Mouse (Mus musculus) frontal cortex, postnatal 25 days (tissue): ENCODE measurements around the gene Sgo2b.
A peak's percentile ranks its signal among the peaks of the same experiment; 100 is the strongest.
"Not testable (repeated sequence)": the region's sequence is repeated elsewhere in the genome, so short reads cannot be mapped to it uniquely, and the experiment has no call there.

ENCODE experiments used
- DNase-seq, 2 experiments: peaks; one replicate each; pipeline ENCODE4 v3.0.0; 2022; ENCODE audit warnings: low spot score in 2 of 2

Sgo2b gene

GRCm38 (mm10) chr8:63951626-63952377, at the start of gene Sgo2b:
TSS of gene Sgo2b (minus strand) at chr8:63952248.
- no peak for DNase-seq

- not testable (repeated sequence) for DNase-seq
Measured at GRCm38 (mm10) chr8:63970612-63971391, 18.8 kb upstream of the Sgo2b start.

- no peak for DNase-seq
Measured at GRCm38 (mm10) chr8:63961032-63961785, 9.2 kb upstream of the Sgo2b start.

GRCm38 (mm10) chr8:63953802-63954201, 1.8 kb upstream of the Sgo2b start:
- not testable (repeated sequence) for DNase-seq

- DNase-seq, result no peak
Measured at GRCm38 (mm10) chr8:63933171-63933570, 18.9 kb downstream of the Sgo2b start.

GRCm38 (mm10) chr8:63929301-63930097, 22.5 kb downstream of the Sgo2b start:
- no peak for DNase-seq

GRCm38 (mm10) chr8:63921257-63921960, 30.6 kb downstream of the Sgo2b start:
- no peak for DNase-seq

- no peak for DNase-seq
Measured at GRCm38 (mm10) chr8:63895096-63895495, 57.0 kb downstream of the Sgo2b start.

- no peak for DNase-seq
Measured at GRCm38 (mm10) chr8:63878353-63878752, 73.7 kb downstream of the Sgo2b start.

- DNase-seq, result peak; percentile 60 to 78
Measured at GRCm38 (mm10) chr8:63877393-63877792, 74.7 kb downstream of the Sgo2b start.

GRCm38 (mm10) chr8:63876949-63877348, 75.1 kb downstream of the Sgo2b start:
- DNase-seq, result no peak
